Mouse (Mus musculus) left cerebral cortex, adult 11 months (tissue): ENCODE measurements around the gene Prr15l.

Experiments
- DNase-seq: peaks from one replicate; pipeline ENCODE4 v3.0.0; 2022; ENCODE audit warnings: low spot score

Gene Prr15l

DNA sequence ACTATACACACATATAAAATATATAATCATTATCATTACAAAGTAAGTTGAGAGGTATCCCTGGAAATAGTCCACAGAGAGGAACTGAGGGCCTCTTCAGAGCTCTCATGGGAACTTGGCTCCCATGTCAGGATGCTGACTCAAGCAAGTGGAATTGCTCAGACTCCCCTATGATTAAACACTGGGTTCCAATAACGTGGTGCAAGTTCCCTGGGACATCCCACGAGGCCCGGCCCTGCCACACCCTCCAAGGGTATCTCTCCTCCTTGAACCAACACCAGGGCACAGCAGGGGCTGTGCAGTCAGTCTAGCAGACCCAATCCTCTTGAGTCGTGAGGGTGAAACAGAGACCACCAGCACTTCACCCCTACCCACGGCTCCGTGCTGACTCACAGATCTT is 8.9 kb upstream of the Prr15l start:
- no peak for DNase-seq

DNA sequence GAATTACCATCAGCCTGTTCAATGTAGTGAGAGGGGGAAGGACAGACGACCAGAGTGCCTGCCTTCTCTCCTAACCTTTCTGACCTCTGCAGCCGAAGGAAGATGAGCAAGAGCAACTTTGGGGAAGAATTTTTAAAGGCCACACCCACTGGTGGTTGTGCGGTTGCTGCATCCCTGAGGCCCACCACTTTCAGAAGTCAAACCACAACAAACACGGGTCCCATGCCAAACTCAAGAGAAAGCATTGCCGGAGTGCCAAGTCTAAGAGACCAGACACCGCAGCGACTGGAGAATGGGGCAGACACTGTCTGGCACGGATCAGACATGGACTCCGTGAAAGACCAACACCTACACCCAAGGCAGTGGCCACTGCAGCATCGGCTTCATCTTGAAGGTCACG is 3.0 kb upstream of the Prr15l start:
- DNase-seq, result no peak

DNA sequence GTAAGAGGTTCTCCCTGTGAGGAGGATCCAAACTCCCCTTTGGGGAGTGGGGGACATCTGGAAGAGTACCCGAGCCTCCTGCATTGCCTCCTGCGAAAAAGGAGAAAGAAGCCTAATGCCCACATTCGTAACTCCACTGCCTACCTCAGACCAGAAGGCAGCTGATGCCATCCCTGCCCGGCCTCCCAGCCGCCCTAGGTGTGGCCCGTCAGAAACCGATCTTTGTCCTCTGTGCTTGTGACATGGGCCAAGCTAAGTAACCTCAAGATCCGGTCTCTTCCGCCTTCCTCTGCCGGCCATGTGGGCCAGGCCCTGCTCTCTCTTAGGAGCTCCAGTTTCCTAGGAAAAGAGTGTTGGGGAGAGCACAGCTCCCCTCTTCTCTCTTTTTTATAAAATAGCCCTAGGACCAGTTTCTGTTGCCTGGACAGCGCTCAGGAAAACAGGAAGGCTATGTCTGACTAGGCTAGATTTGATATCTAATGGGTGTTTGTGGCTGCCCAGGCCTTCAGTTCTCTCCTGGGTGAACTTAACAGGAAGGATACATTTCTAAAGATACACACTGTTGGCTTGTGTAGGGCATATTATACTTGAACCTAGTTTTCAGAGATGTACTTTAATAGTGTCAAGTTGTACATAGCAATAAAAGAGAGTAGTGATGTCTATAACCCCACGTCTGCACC is 2.3 kb upstream of the Prr15l start:
- DNase-seq, result no peak

DNA sequence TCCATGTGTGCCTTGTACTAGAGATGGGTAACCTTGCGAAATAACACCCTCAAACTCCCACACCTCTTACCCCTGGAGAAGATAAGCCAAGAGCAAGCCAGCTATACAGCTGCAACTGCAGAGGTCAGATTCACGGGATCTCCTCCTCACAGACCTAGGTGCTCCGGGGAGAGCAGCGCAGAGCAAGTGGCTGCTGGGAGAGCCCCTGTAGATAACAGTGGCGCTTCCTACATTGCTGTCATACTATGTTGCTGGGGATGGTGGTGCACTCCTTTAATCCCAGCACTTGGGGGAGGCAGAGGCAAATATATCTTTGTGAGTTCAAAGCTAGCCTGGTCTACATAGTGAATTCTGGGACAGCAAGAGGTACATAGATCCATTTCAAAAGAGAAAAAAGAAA is 1.3 kb upstream of the Prr15l start:
- no peak for DNase-seq

DNA sequence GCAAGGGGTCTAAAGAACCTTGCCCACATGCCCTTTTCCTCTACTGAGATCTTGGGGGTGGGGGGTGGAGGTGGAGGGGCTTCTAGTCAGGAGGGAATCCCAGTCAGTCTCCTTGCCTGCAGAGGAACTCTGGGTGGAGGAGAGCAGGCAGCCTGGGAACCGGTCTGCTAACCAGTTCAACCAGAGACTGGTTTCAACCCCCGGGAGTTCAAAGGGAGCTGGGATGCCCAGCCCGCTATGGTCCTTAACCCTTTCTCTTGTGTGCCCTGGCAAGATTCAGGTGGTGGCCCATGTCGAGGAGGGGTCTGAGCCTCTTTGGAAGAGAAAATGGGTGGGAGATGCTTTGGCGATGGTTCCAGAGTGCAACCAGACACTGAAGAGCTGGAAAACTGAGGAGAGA is 787 bp downstream of the Prr15l start:
- DNase-seq, result no peak

DNA sequence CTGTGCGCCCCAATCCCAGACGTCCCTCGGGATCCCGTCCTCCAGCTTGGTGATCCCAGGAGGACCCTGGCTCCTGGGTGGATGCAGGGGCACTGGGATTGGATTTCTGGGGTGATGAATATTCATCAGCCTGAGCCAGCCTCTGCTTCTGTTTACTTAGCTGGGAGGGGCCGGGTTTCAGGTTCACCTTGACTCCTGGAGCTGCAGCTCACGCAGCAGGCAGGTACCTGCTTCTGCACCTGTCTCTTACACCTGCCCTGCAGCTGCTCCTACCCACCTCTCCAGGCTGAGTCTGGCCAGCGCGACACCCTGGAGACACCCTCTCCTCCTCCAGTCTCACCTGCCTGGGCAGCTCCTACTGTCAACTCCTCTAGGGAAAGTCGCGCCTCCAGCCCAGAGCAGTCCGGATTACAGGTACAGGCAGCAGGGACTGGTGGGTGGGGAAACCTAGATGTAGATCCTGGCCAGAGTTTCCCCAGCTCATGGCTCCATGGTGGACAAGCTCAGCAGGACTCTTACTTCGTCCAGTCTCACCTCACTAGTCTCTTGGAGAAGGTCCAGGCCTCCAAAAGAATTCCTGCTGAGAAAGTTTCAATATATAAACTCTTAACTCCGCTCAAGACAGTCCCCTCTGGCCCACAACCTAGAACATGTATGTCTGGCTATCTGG is 1.3 kb downstream of the Prr15l start:
- no peak for DNase-seq

DNA sequence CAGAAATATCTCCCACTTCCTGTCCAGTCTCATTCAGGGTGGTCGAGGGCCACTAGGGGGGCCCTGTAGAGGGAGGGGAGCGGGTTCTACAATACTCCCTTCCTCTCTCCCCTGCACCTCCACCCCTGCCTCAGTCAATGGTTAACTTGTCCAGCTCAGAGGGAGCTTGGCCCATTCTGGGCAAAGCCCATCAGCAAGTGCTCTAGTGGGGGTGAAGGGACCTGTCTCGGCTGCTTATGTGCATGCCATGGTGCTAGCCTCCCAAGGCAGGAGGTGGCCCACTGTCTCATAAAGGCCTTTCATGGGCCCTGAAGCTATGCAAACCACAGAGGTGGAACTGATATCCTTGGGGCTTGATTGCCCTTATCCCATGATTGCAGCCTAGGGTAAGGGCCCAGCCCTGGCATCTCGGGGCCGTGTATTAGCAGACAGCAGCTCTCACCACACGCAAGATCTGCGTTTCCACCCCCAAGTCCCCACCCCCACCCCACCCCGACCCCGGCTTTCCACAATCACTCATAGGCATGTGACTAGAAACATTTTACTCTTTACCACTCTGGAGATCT is 1.9 kb downstream of the Prr15l start:
- DNase-seq, result no peak

DNA sequence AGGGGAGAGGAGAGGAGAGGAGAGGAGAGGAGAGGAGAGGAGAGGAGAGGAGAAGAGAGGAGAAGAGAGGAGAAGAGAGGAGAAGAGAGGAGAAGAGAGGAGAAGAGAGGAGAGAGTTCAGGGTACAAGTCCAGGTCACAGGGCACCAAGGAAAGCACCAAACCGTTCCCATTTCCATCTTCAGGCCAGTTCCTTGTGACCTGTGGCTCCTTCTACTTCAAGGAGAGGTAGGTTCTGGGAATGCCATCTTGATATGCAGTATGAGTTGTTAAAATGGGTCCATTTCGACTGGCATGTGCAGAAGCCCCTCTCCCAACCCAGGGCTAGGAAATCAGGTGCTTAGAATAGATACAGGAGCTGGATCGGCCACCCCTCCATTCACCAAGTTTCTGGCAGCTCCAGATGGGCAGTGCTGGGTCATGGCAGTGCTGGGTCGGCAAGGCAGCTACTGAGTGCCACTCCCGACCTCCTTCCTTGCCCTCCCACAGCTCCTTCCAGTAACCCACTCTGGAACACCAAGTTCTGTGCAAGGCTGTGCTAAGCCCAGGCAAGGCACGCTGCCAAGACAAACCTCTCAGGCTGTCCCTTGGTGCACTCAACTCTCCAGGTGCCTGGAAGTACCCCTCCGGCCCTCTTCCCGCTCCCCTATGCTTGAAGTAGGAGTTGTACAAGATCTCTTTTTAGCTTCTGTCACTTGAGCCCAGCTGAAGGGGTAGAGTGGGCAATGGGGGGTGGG is 3.6 kb downstream of the Prr15l start:
- no peak for DNase-seq

DNA sequence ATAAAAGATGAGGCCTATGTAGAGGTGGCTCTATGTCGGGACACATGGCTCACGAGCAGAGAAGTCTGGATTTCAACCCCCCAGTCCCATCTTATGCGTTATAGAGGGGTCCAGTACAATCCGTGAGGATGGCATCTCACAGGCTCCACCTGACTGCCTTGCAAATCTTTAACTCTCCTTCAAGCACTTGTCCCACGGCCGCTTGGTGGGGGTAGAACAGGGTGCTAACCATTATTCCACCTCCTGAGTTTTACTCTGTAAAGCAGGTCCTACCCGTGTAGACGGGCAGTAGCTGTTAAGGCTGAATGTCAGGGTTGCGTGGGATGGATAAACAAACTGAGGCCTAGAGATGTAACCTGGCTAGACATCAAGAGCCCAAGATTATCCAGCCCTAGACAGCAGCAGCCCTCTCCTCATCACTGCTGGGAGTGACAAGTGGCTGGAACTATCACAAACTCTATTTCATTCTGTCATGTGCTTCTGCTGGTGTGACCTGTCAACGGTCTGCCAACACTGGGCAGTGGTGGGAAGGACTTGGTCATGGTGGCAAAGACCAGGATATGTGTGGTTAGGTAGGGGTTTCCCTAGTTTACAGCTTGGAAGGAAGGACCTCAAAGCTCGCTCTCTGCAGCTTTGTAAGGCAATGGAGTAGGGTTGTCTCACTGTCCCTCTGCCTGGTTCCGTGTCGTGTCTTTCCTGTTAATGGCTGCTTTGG is 5.8 kb downstream of the Prr15l start:
- DNase-seq, result no peak

DNA sequence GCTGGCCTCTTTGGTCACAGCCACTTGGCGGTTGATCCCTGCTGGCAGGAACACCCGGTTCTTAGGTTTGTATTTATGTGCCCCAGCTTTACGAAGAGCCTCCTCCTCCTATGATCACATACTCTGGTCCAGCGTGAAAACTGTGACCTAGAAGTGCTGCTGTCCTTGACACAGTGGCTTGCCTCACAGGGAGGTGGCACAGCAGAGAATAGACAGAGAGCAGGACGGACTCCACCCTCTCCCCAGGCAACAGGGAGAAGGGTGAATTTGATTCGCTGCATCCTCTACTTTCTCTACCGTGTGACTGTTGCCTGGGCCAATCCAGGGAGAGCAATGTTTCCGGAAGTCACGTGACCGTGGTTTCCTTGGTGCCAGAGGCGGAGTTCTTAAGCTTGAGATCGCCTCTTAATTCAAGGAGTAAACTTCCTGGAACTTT is 7.0 kb downstream of the Prr15l start:
- peak; percentile 43 for DNase-seq

DNA sequence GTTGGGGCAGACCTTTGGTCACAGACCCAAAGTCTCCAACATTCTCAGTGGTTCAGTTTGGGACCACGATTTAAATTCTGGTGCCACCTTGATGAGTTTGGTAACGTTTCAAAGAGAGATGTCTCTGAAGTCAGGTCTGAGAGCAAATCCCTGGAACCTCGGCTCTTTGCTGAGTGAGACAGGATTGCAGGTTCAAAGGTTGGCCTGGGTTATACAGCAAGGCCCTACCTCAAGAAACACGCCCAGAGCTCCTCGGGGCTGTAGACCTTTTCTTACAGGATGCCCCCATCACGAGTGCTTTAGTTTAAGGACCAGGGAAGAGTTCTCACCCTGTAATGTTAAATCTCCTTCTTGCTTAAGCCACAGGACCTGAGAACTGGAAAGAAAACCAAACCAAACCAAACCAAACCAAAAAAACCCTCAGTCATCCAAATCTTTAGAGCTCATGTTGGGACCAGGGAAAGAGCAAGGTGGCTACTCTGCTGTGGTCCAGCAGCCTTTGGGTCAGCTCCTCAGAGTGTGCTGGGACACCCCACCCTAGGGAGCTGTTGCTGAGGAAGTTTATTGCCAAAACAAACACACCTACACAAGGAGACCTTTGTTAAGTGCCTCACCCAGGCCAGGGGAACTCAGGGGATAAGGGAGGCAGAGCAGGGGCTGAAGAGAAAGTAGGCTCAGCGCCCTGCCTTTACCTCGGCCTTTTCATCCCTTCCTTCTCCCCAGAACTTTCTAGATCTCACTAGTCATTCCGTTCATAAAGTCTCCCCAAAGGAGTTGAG is 8.2 kb downstream of the Prr15l start:
- no peak for DNase-seq

DNA sequence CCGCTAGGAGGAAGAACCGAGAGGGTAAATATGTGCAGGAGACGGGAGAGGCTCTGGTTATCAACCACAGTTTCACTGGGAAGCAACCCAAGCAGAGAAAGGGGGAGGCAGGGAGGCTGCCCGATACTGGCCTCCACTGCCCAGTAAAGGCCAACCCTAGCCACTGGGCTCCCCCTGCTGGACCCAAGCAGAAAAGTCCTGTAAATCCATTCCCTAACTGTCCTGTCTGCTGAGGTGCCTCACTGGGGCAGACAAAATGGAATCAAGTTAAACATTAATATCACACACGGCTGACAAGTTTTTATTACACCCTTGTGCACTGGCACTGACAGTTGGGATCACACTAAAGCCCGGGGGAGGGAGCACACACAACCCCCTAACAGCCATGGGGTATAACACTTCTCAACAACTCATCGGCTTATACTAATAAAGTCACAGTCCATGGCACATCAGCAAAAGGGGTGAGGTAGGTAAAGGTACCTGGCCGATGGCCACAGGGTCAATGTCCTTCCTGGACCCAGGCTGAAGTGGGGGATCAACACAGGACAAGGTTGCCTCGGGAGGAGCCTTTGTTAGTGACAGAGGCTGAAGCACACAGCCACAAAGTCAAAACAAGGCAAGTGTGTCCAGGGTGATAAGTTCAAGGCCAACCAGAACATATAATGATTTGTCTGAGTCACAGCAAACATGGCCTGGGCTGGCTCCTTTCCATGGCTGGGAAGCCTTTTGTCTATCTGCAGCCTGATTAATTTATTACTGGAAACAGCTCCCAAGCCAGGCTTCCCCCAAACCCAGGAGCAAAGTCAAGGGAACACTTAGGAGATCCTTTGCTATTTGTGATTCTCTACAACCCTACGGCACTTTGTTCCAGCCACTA is 9.9 kb downstream of the Prr15l start:
- DNase-seq, result no peak

DNA sequence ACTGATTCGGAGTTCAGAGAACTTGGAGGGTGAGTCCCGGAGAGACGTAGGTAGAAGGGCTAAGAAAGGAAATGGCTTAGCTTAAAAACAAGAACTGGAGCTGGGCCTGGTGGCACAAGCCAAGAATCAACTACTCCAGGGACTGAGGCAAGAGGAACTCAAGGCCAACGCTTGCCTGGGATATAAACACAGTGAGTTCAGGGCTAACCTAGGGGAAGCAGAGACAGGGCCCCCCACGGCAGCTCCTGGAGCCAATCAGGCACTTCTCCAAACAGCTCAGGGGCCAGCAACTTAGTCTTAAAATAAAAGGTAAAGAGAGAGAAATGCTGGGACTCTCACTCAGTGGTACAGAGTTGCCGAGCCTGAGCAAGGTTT is 10.5 kb downstream of the Prr15l start:
- DNase-seq, result no peak

DNA sequence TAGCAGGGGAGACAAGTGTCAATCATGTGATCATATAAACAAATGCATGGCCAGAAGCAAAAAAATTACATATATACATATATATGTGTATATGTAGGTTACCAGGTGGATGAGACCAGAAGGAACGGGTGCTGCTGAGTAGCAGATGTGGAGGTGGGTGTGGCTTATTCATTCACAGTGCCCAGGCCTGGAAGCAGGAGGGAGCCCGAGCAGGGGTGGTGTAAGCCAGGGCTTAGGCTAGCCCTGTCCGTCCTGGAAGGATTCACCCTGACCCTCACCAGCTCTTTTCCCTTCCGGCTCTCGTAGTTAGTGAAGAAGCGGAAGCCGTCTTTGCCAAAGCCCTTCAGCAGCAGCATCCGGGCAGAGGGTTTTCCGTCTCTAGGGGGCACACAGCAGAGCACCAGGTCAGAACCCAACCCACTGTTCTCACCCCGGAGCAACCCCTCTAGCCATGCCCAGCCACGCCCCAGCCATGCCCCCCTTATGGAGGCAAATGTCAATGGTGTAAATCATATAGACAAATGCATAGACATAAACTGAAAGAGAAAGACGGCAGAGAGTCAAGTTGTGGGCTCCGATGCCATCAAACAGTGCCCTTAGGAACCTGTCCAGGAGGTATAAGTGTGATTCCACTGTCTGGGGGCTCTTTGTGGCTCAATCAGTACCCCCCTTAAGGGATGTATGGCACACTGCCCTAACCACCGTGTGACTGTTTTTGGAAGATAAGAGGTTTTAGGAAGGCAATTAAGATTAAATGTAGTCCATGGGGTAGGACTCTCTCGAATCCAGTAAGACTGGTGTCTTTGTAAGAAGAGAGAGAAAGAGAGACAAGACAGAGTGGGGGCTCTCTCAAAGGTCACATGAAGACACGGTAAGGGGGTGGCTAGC is 12.9 kb downstream of the Prr15l start:
- DNase-seq, result no peak

DNA sequence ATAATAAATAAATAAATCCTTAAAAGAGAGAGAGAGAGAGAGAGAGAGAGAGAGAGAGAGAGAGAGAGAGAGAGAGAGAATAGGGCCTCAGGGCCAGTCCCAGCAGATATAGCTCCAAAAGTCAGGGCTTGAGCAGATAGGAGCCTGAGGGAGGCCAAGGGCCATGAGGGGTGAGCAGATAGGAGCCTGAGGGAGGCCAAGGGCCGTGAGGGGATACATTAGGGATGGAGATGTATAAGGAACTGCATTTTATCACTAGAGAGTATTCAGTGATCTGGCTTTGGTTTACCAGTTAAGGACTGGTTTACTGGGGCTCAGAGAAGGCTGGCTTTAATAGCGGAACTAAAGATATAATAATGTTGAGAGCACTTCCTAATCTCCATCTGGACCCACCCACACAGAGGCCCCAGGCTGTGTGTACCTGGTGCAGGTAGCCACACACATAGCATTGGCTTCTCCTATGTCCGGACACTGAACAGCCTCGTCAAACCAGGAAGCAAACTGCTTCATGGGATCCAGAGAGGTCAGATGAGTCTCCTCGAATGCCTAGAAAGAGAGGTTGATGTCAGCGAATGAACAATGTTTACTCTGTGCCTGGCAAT is 14.2 kb downstream of the Prr15l start:
- no peak for DNase-seq

DNA sequence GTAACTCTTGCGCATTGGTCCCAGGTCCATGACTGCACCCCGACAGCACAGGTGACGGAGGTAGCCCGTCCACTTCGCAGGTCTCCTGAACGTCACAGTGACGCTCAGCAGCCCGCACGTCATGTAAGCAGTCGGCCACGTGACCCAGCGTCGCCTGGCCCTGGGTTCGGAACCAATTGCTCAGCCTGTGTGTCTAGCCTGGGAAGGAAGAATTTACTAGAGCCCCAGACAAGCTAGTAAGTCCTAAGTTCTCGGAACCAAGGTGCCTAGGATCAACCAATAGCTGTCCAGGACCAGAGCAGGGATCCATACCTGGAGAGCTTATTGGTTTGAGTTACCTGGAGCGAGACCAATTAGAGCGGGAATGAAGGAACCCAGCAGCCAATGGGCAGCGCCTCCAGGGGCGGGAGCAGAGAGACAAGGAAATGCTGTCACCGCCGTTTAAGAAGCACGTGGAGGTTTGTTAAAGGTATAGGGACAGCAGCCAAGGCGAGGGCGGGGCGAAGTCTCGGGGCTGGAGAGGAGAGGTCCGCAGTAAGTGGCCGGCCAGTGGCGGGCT is 15.9 kb downstream of the Prr15l start, which contains the start of gene Pnpo:
Gene Pnpo, minus strand, starts transcription at position 241 of the 559 bp plus-strand sequence.
- peak; percentile 91 for DNase-seq

DNA sequence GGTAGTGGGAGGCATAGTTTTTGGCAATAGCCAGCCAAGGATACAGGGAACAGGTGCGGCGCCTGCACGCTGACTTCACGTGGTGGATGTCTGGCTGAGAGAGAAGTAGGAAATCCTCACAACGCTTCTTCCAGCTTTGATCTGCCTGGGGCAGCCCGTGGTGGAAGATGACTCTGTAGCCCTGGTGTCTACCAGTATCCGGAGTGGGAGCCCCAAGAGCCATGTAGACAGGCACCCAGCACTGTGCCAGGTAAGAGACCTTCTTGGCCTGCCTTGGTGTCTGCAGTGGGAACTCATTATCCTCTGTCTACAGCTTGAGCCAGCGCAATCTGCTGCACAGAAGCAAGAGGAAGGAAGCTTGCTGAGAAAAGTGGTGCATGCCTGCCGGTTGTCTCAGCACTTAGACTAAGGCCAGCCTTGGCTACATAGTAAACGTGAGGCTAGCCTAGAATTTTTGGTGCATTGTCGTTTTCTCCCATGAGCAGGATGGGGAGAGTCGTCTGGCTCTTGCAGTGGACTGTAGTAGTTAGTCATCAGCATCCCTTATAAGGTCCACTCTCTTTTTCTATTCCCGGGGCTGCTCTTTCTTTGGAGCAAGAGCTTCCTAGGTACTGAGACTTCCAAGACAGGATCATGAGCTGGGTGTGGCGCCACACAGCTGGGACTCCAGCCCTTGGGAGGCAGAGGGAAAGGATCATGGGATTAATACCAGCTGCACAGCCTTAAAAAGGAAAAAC is 17.1 kb downstream of the Prr15l start:
- DNase-seq, result no peak

DNA sequence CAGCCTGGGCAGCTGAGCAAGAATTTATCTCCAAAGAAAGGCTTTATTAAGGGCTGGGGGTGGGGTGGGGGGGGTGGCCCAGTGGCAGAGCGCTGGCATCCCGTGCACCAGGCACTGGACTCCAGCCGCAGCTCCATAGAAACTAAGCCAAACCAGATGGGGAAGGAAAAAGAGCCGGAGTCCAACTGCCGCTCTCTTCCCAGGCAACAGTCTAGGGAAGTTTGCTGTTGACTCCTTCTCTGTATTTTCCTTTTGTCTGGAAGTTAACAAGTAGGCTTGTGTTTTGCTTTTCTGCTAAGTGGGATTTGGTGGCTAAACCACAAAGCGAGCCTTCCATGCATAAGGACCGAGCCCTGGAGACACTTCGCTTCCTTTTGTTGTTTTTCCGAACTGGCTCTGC is 18.6 kb downstream of the Prr15l start:
- DNase-seq, result no peak
